Mouse (Mus musculus): ENCODE data around the gene Kcnj9. TPM values are rescaled to one million over a fixed set of nuclear protein-coding genes. Genes with fewer than 3 reads are reported as not detected.

The Kcnj9 gene
- polyA plus RNA-seq, 1 experiment from 2014 or later: 0.08 TPM

DNA sequence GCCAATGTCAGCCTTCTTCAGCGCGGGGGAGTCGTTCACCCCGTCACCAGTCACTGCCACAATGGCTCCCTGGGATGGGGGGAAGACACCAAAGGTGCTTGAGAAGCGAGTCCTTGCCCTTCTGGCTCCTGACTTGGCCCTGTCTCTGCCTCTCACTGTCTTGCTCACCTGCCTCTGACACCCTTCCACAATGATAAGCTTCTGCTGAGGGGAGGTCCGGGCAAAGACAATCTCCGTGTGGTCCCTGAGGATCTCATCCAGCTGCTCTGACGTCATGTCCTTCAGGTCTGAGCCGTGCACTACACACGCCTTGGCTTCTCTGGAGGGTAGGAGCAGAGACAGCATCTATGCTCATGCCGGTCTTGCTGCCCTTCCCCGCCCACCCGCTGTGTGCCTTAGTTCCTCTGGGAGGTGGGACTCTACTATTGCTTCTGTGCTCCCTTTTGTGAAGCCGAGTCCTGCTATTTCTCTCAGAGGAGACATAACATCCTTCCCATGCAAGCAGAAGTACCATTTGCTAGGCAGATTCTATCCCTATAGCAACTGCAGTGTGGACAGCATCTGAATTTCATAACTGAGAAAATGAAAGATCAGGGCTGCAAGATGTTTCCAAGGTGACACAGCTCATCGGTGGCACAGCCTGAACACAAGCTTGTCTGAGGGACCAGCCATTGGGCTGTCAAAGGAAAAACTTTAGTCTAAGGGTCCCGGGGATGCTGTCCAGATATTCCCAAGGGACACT lies 49.2 kb downstream of the Kcnj9 start:
- TF ChIP-seq CTCF (IDR thresholded peaks at IDR 0.05): no peak
- no peaks in the 10 kb centered on the region for H3K27me3 ChIP-seq
- DNase-seq (ENCODE audit: low read depth, low spot score) (no peak), ATAC-seq (no peak)
- in situ Hi-C loops (cut with MboI; ENCODE audit: low pct_unique_long_range_greater_than_20kb): no loop called here
- ChIA-PET POLR2A (no interaction called here), CTCF (interaction anchor here (0.7 to 1.7 kb wide), 2 partner anchors 9 to 31 kb away, joined by 3 to 4 read pairs; no protein-coding TSS in a partner anchor)

- no peaks in the 10 kb centered on the region for H3K27me3 ChIP-seq
- no peak for DNase-seq (ENCODE audit: low read depth, low spot score)
- in situ Hi-C loops (cut with MboI; ENCODE audit: low pct_unique_long_range_greater_than_20kb): no loop called here
- ChIA-PET POLR2A (interaction anchor here (1.0 kb wide), 1 partner anchor 31 kb away, joined by 3 read pairs; no protein-coding TSS in a partner anchor), CTCF (no interaction called here)
- no peak for TF ChIP-seq CTCF (IDR thresholded peaks at IDR 0.05)
- no peak for ATAC-seq
These were observed 50.8 kb downstream of the Kcnj9 start for GRCm38 (mm10) chr1:172278328-172278727.

- ATAC-seq: no peak
- CTCF ChIA-PET: no interaction called here
These were observed 51.9 kb downstream of the Kcnj9 start for GRCm38 (mm10) chr1:172277172-172277571.

DNA sequence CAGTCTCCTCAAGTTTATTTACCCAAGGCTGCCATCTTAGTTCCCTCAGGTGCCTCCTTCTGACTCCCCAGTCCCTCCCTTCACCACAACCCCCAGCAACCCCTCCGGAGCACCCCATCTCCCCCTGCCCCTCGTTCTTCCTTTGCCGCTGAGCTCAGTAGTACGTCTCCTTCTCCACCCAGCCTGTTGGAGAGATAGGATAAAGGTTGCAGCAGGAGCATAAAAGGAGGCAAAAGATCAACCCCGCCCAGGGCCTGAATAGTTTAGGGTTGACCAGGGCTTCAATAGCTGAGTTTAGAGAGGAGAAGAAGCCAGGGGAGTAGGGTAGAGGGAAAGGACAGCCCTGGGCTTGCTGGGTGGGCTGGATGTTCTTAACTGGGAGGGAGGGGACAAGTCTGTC lies 54.6 kb downstream of the Kcnj9 start:
- POLR2A ChIA-PET: interaction anchor here (0.8 kb wide), 1 partner anchor 23 kb away, joined by 3 read pairs; the partner anchor contains the start of gene Atp1a2
- DNase-seq (ENCODE audit: low read depth, low spot score): no peak
- in situ Hi-C loops (cut with MboI; ENCODE audit: low pct_unique_long_range_greater_than_20kb): no loop called here

More at GRCm38 (mm10) chr1:172277172-172277571, 51.9 kb downstream of the Kcnj9 start:
- no peaks in the 10 kb centered on the region for H3K27me3 ChIP-seq
- in situ Hi-C loops (cut with MboI; ENCODE audit: low pct_unique_long_range_greater_than_20kb): no loop called here
- TF ChIP-seq CTCF (IDR thresholded peaks at IDR 0.05): no peak
- POLR2A ChIA-PET: no interaction called here
- no peak for DNase-seq (ENCODE audit: low read depth, low spot score)

GRCm38 (mm10) chr1:172274116-172274515 lies 55.0 kb downstream of the Kcnj9 start:
- TF ChIP-seq CTCF (IDR thresholded peaks at IDR 0.05): no peak
- in situ Hi-C loops (cut with MboI; ENCODE audit: low pct_unique_long_range_greater_than_20kb): no loop called here
- POLR2A ChIA-PET: interaction anchor here (0.6 kb wide), 1 partner anchor 13 kb away, joined by 4 read pairs; the partner anchor contains the start of gene Igsf8
- CTCF ChIA-PET: interaction anchor here (1.1 to 1.7 kb wide), 2 partner anchors 16 to 19 kb away, joined by 3 to 6 read pairs; partner anchors contain the start of gene Atp1a4
- ATAC-seq (no peak), DNase-seq (ENCODE audit: low read depth, low spot score) (no peak)
- H3K27me3 ChIP-seq: no peaks in the 10 kb centered on the region

More for the DNA sequence above, 54.6 kb downstream of the Kcnj9 start:
- CTCF ChIA-PET: interaction anchor here (1.1 to 1.7 kb wide), 2 partner anchors 19 kb away, joined by 3 read pairs; no protein-coding TSS in a partner anchor
- no peak for TF ChIP-seq CTCF (IDR thresholded peaks at IDR 0.05)
- no peak for ATAC-seq
- H3K27me3 ChIP-seq: no peaks in the 10 kb centered on the region

GRCm38 (mm10) chr1:172273386-172273785 lies 55.7 kb downstream of the Kcnj9 start:
- DNase-seq (ENCODE audit: low read depth, low spot score) (no peak), ATAC-seq (no peak)
- ChIA-PET CTCF (interaction anchor here (1.7 kb wide), 1 partner anchor 15 kb away, joined by 6 read pairs; the partner anchor contains the start of gene Atp1a4), POLR2A (interaction anchor here (0.6 kb wide), 1 partner anchor 12 kb away, joined by 4 read pairs; the partner anchor contains the start of gene Igsf8)
- in situ Hi-C loops (cut with MboI; ENCODE audit: low pct_unique_long_range_greater_than_20kb): no loop called here
- no peaks in the 10 kb centered on the region for H3K27me3 ChIP-seq
- no peak for TF ChIP-seq CTCF (IDR thresholded peaks at IDR 0.05)

GRCm38 (mm10) chr1:172271765-172272164 lies 57.4 kb downstream of the Kcnj9 start:
- no peak for DNase-seq (ENCODE audit: low read depth, low spot score)
- H3K27me3 ChIP-seq: no peaks in the 10 kb centered on the region
- ATAC-seq: no peak
- ChIA-PET POLR2A (no interaction called here), CTCF (interaction anchor here (2.1 kb wide), 1 partner anchor 10 kb away, joined by 6 read pairs; the partner anchor contains the start of gene Igsf8)
- in situ Hi-C loops (cut with MboI; ENCODE audit: low pct_unique_long_range_greater_than_20kb): no loop called here
- TF ChIP-seq CTCF (IDR thresholded peaks at IDR 0.05): no peak

GRCm38 (mm10) chr1:172271208-172271607 lies 57.9 kb downstream of the Kcnj9 start:
- H3K27me3 ChIP-seq: no peaks in the 10 kb centered on the region
- POLR2A ChIA-PET: no interaction called here
- in situ Hi-C loops (cut with MboI; ENCODE audit: low pct_unique_long_range_greater_than_20kb): no loop called here
- CTCF ChIA-PET: interaction anchor here (1.3 to 2.1 kb wide), 3 partner anchors 10 to 128 kb away, joined by 4 to 6 read pairs (median 4); partner anchors contain the start of gene Igsf8
- no peak for TF ChIP-seq CTCF (IDR thresholded peaks at IDR 0.05)
- DNase-seq (ENCODE audit: low read depth, low spot score) (no peak), ATAC-seq (no peak)

Other genes with a start within 250 kb of the Kcnj9 start
- 181 TPM for gene Copa, start 246.8 kb downstream of the Kcnj9 start, polyA plus RNA-seq (2021)
- gene Ncstn, start 246.5 kb downstream of the Kcnj9 start, polyA plus RNA-seq (2021): 144 TPM
- gene Pex19, start 202.6 kb downstream of the Kcnj9 start, polyA plus RNA-seq (2021): 104 TPM
- gene Dcaf8, start 181.2 kb downstream of the Kcnj9 start, polyA plus RNA-seq (2021): 162 TPM
- gene Pea15a, start 122.5 kb downstream of the Kcnj9 start, polyA plus RNA-seq (2021): 723 TPM
- 4.2 TPM for gene Casq1, start 109.5 kb downstream of the Kcnj9 start, polyA plus RNA-seq (2021)
- gene Atp1a4, start 70.9 kb downstream of the Kcnj9 start, polyA plus RNA-seq (2021): 0.06 TPM
- gene Igsf8, start 67.7 kb downstream of the Kcnj9 start, polyA plus RNA-seq (2021): 148 TPM
- 0.69 TPM for gene Atp1a2, start 31.3 kb downstream of the Kcnj9 start, polyA plus RNA-seq (2021)
- gene Kcnj10, start 11.9 kb upstream of the Kcnj9 start, polyA plus RNA-seq (2021): 0.04 TPM
- 6.6 TPM for gene Pigm, start 47.2 kb upstream of the Kcnj9 start, polyA plus RNA-seq (2021)
- gene Slamf9, start 146.0 kb upstream of the Kcnj9 start, polyA plus RNA-seq (2021): 0.08 TPM
- gene Igsf9, start 152.5 kb upstream of the Kcnj9 start, polyA plus RNA-seq (2021): 11.0 TPM
- gene Tagln2, start 170.7 kb upstream of the Kcnj9 start, polyA plus RNA-seq (2021): 609 TPM
- 0.08 TPM for gene Cfap45, start 191.5 kb upstream of the Kcnj9 start, polyA plus RNA-seq (2021)
- 0.04 TPM for gene Vsig8, start 226.6 kb upstream of the Kcnj9 start, polyA plus RNA-seq (2021)

All from Patski (cell line).